Mouse (Mus musculus) forebrain, embryonic 14.5 days (tissue): ENCODE data around the gene Itgb6. TPM values are rescaled to one million over a fixed set of nuclear protein-coding genes. Genes with fewer than 3 reads are reported as not detected.

Source experiments
- ATAC-seq: fragments of 200-750 bp; cut with Nextera tagmentation; 2 replicates; pipeline ENCODE4 v1.8.0; 2017; ENCODE audit warnings: mild to moderate bottlenecking, moderate library complexity
- DNase-seq: peaks from one replicate; pipeline ENCODE4 v3.0.0-alpha.2; 2015; ENCODE audit warnings: low spot score
- H3K27ac ChIP-seq: fragments of 300-500 bp; sonication (generic); 2 replicates; pipeline ENCODE4 v1.5.1; 2014; ENCODE audit warnings: low read depth, mild to moderate bottlenecking, control low read depth, low read length, moderate library complexity
- H3K27me3 ChIP-seq: fragments of 300-500 bp; sonication (generic); replicated peaks from 2 replicates; pipeline ENCODE4 v1.6.1; 2014; ENCODE audit warnings: low read length, control low read depth, mixed read lengths; ENCODE audit not compliant: control insufficient read depth, insufficient read depth
- H3K36me3 ChIP-seq: fragments of 300-500 bp; sonication (generic); 2 replicates; pipeline ENCODE4 v1.6.1; 2014; ENCODE audit warnings: low read length, control low read depth; ENCODE audit not compliant: control insufficient read depth, insufficient read depth
- H3K4me1 ChIP-seq: fragments of 300-500 bp; sonication (generic); 2 replicates; pipeline ENCODE4 v1.6.1; 2014; ENCODE audit warnings: antibody characterized with exemption, low read length, control low read depth; ENCODE audit not compliant: control insufficient read depth, insufficient read depth
- H3K4me2 ChIP-seq: fragments of 300-500 bp; sonication (generic); 2 replicates; pipeline ENCODE4 v1.6.1; 2014; ENCODE audit warnings: mild to moderate bottlenecking, control low read depth, low read length
- H3K4me3 ChIP-seq: fragments of 300-500 bp; sonication (generic); 2 replicates; pipeline ENCODE4 v1.5.1; 2014; ENCODE audit warnings: low read depth, low read length, control low read depth
- H3K9ac ChIP-seq: fragments of 300-500 bp; sonication (generic); 2 replicates; pipeline ENCODE4 v1.6.1; 2014; ENCODE audit warnings: mild to moderate bottlenecking, low read length, control low read depth, moderate library complexity
- H3K9me3 ChIP-seq: fragments of 300-500 bp; sonication (generic); replicated peaks from 2 replicates; pipeline ENCODE4 v1.6.1; 2016; ENCODE audit warnings: low read length, control low read depth, mixed read lengths; ENCODE audit not compliant: control insufficient read depth
- WGBS: fragments of 180-500 bp; shearing (Covaris S2); extraction: QIAGEN DNeasy Blood & Tissue Kit; methylation state at CpG from one replicate; pipeline ENCODE4 v1.1.7; 2014; 5-methylcytosine and 5-hydroxymethylcytosine counted together
- polyA plus RNA-seq: library from polyadenylated mRNA; unstranded; fragments of >200 nt; fragmentation: Nextera tagmentation; extraction: Ambion mirVana; gene quantifications from 2 replicates; pipeline ENCODE4 v1.2.1, GENCODE M21; 2014

The Itgb6 gene
- polyA plus RNA-seq, 1 experiment from 2014 or later = 0.09 TPM

GRCm38 (mm10) chr2:60682554-60682953 lies 39.9 kb downstream of the Itgb6 start:
- no peak overlapping the region for H3K9ac ChIP-seq
- no peak overlapping the region for H3K4me2 ChIP-seq
- no peak overlapping the region for H3K4me3 ChIP-seq
- H3K4me1 ChIP-seq = no peaks in the 10 kb centered on the region
- WGBS = 73% methylated on average over 2 of the region's 2 CpGs
- ATAC-seq = no peak
- H3K27ac ChIP-seq = no peak overlapping the region
- DNase-seq = no peak
- no peaks in the 10 kb centered on the region for H3K27me3 ChIP-seq
- no peaks in the 10 kb centered on the region for H3K36me3 ChIP-seq
- no peaks in the 10 kb centered on the region for H3K9me3 ChIP-seq

GRCm38 (mm10) chr2:60674413-60674812 lies 48.0 kb downstream of the Itgb6 start:
- Histone ChIP-seq H3K4me1 (no peaks in the 10 kb centered on the region), H3K9ac (no peak overlapping the region), H3K4me2 (no peak overlapping the region), H3K27me3 (0 out of 2 replicates have a peak, but pooled peaks cover 2% of the 10 kb centered on the region), H3K9me3 (no peaks in the 10 kb centered on the region), H3K4me3 (no peak overlapping the region), H3K36me3 (no peaks in the 10 kb centered on the region), H3K27ac (no peak overlapping the region)
- 72% methylated on average over 7 of the region's 7 CpGs for WGBS
- DNase-seq = no peak
- no peak for ATAC-seq

- Histone ChIP-seq H3K27me3 (0 out of 2 replicates have a peak, but pooled peaks cover 2% of the 10 kb centered on the region), H3K27ac (no peak overlapping the region), H3K9ac (no peak overlapping the region), H3K36me3 (no peaks in the 10 kb centered on the region), H3K4me3 (no peak overlapping the region), H3K4me1 (no peaks in the 10 kb centered on the region), H3K9me3 (no peaks in the 10 kb centered on the region), H3K4me2 (no peak overlapping the region)
- DNase-seq (no peak), ATAC-seq (no peak)
- WGBS = 27% methylated on average over 17 of the region's 17 CpGs
Observed at GRCm38 (mm10) chr2:60672973-60673954, 49.2 kb downstream of the Itgb6 start.

GRCm38 (mm10) chr2:60671215-60671614 lies 51.2 kb downstream of the Itgb6 start:
- Histone ChIP-seq H3K9me3 (no peaks in the 10 kb centered on the region), H3K9ac (no peak overlapping the region), H3K27ac (no peak overlapping the region), H3K36me3 (no peaks in the 10 kb centered on the region), H3K4me1 (no peaks in the 10 kb centered on the region), H3K4me2 (no peak overlapping the region), H3K27me3 (0 out of 2 replicates have a peak, but pooled peaks cover 2% of the 10 kb centered on the region), H3K4me3 (no peak overlapping the region)
- 96% methylated on average over 1 of the region's 1 CpGs for WGBS
- ATAC-seq (no peak), DNase-seq (no peak)

- ATAC-seq (no peak), DNase-seq (no peak)
- 66% methylated on average over 1 of the region's 1 CpGs for WGBS
- Histone ChIP-seq H3K4me3 (no peak overlapping the region), H3K4me2 (no peak overlapping the region), H3K4me1 (no peaks in the 10 kb centered on the region), H3K36me3 (no peaks in the 10 kb centered on the region), H3K9me3 (no peaks in the 10 kb centered on the region), H3K27ac (no peak overlapping the region), H3K27me3 (no peaks in the 10 kb centered on the region), H3K9ac (no peak overlapping the region)
Observed at GRCm38 (mm10) chr2:60663071-60663470, 59.4 kb downstream of the Itgb6 start.

GRCm38 (mm10) chr2:60659993-60660392 lies 62.5 kb downstream of the Itgb6 start:
- no peak overlapping the region for H3K27ac ChIP-seq
- H3K4me3 ChIP-seq = no peak overlapping the region
- H3K4me2 ChIP-seq = no peak overlapping the region
- H3K27me3 ChIP-seq = no peaks in the 10 kb centered on the region
- WGBS = 97% methylated on average over 4 of the region's 4 CpGs
- ATAC-seq (no peak), DNase-seq (no peak)
- H3K9me3 ChIP-seq = no peaks in the 10 kb centered on the region
- no peaks in the 10 kb centered on the region for H3K4me1 ChIP-seq
- H3K36me3 ChIP-seq = no peaks in the 10 kb centered on the region
- no peak overlapping the region for H3K9ac ChIP-seq

GRCm38 (mm10) chr2:60658992-60659391 lies 63.5 kb downstream of the Itgb6 start:
- Histone ChIP-seq H3K27me3 (no peaks in the 10 kb centered on the region), H3K36me3 (no peaks in the 10 kb centered on the region), H3K27ac (no peak overlapping the region), H3K4me3 (no peak overlapping the region), H3K9me3 (no peaks in the 10 kb centered on the region), H3K4me2 (no peak overlapping the region), H3K4me1 (no peaks in the 10 kb centered on the region), H3K9ac (no peak overlapping the region)
- DNase-seq (no peak), ATAC-seq (no peak)
- 83% methylated on average over 3 of the region's 3 CpGs for WGBS

GRCm38 (mm10) chr2:60654828-60655227 lies 67.6 kb downstream of the Itgb6 start:
- H3K4me1 ChIP-seq = no peaks in the 10 kb centered on the region
- 85% methylated on average over 4 of the region's 4 CpGs for WGBS
- H3K27me3 ChIP-seq = no peaks in the 10 kb centered on the region
- no peaks in the 10 kb centered on the region for H3K9me3 ChIP-seq
- no peaks in the 10 kb centered on the region for H3K36me3 ChIP-seq
- ATAC-seq (no peak), DNase-seq (no peak)
- H3K4me3 ChIP-seq = no peak overlapping the region
- H3K27ac ChIP-seq = no peak overlapping the region
- no peak overlapping the region for H3K4me2 ChIP-seq
- no peak overlapping the region for H3K9ac ChIP-seq

GRCm38 (mm10) chr2:60650155-60650554 lies 72.3 kb downstream of the Itgb6 start:
- H3K36me3 ChIP-seq = no peaks in the 10 kb centered on the region
- no peak overlapping the region for H3K9ac ChIP-seq
- no peaks in the 10 kb centered on the region for H3K9me3 ChIP-seq
- H3K27me3 ChIP-seq = no peaks in the 10 kb centered on the region
- no peak overlapping the region for H3K27ac ChIP-seq
- DNase-seq = no peak
- 95% methylated on average over 5 of the region's 5 CpGs for WGBS
- ATAC-seq = no peak
- H3K4me3 ChIP-seq = no peak overlapping the region
- H3K4me2 ChIP-seq = no peak overlapping the region
- no peaks in the 10 kb centered on the region for H3K4me1 ChIP-seq
